Mouse (Mus musculus): Measurements from ENCODE around the gene Pcmt1. TPM values are rescaled to one million over a fixed set of nuclear protein-coding genes. Genes with fewer than 3 reads are reported as not detected.

Gene Pcmt1
- polyA plus RNA-seq, 1 experiment from 2014 or later: 154 TPM

DNA sequence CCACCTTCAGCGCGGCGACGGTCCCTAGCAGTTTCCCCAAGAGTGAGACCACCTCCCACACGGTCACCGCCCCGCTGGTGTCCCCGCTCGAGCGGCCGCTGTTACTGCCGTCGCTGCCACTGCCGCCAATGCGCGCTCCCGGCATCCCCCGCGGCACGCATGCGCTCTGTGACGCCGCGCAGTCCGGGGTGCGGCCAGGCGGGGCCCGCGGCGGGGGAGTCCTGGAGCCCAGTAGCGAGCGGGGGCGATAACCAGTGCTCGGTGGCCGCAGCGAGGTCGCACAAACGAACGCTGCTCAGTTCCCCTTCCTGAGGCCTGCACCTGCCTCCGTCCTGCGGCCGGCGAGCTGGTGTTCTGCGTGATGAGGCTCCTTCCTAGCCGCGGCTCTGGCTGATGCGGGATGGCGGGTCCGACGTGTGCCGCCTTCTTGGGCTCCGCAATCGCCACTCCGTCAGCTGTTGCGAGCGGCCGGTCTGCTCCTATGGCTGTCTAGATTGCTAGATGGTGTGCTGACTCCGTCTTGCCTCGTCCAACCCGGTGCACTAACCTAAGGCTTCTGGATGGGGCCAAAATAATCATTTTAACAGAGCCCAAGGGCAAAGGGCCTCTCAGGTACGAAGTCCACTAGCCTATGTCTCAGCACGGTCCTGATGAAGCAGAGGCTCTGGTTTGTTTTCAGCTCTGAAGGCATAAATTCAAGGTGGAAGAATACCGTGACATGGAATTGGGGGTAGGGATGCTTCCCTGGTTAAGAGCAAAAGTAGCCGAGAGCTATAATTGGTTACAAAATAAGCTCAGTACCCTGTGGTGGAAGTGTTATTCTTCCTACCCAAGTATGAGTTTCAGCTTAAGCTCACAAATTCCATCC lies 17.5 kb downstream of the Pcmt1 start:
- no peaks in the 10 kb centered on the region for H3K36me3 ChIP-seq (ENCODE audit: control insufficient read depth, insufficient read depth, low read length)
- ATAC-seq (ENCODE audit: low FRiP score): peak; percentile 92
- DNase-seq (ENCODE audit: low spot score, missing footprints): peak; percentile 99
- 1% methylated on average over 64 of the region's 64 CpGs for WGBS
- H3K9me3 ChIP-seq (ENCODE audit: control insufficient read depth, low read length): no peaks in the 10 kb centered on the region
- H3K27ac ChIP-seq (ENCODE audit: low read depth, low read length): peak overlapping the region; percentile 76
- H3K27me3 ChIP-seq (ENCODE audit: control insufficient read depth, insufficient read depth, low read length): no peaks in the 10 kb centered on the region
- H3K9ac ChIP-seq (ENCODE audit: low read length): peak overlapping the region; percentile 89
- peak overlapping the region; percentile 80 for H3K4me3 ChIP-seq (ENCODE audit: low read depth, low read length)
- peak overlapping the region; percentile 81 for H3K4me2 ChIP-seq
- H3K4me1 ChIP-seq (ENCODE audit: control insufficient read depth, insufficient read depth, low read length): peaks cover 12% of the 10 kb centered on the region

GRCm38 (mm10) chr10:7662471-7663141 lies 18.3 kb downstream of the Pcmt1 start:
- peak overlapping the region; percentile 89 for H3K9ac ChIP-seq (ENCODE audit: low read length)
- H3K27ac ChIP-seq (ENCODE audit: low read depth, low read length): peak overlapping the region; percentile 76
- ATAC-seq (ENCODE audit: low FRiP score): peak; percentile 83
- peak; percentile 98 for DNase-seq (ENCODE audit: low spot score, missing footprints)
- H3K36me3 ChIP-seq (ENCODE audit: control insufficient read depth, insufficient read depth, low read length): no peaks in the 10 kb centered on the region
- under 1% methylated on average over 43 of the region's 44 CpGs for WGBS
- no peaks in the 10 kb centered on the region for H3K27me3 ChIP-seq (ENCODE audit: control insufficient read depth, insufficient read depth, low read length)
- H3K9me3 ChIP-seq (ENCODE audit: control insufficient read depth, low read length): no peaks in the 10 kb centered on the region
- peak overlapping the region; percentile 80 for H3K4me3 ChIP-seq (ENCODE audit: low read depth, low read length)
- peaks cover 5% of the 10 kb centered on the region for H3K4me1 ChIP-seq (ENCODE audit: control insufficient read depth, insufficient read depth, low read length)
- peak overlapping the region; percentile 81 for H3K4me2 ChIP-seq

GRCm38 (mm10) chr10:7651057-7651456 lies 29.9 kb downstream of the Pcmt1 start:
- DNase-seq (ENCODE audit: low spot score, missing footprints) (no peak), ATAC-seq (ENCODE audit: low FRiP score) (no peak)
- Histone ChIP-seq H3K27me3 (ENCODE audit: control insufficient read depth, insufficient read depth, low read length) (no peaks in the 10 kb centered on the region), H3K9me3 (ENCODE audit: control insufficient read depth, low read length) (no peaks in the 10 kb centered on the region), H3K4me1 (ENCODE audit: control insufficient read depth, insufficient read depth, low read length) (no peaks in the 10 kb centered on the region), H3K4me3 (ENCODE audit: low read depth, low read length) (no peak overlapping the region), H3K4me2 (no peak overlapping the region), H3K27ac (ENCODE audit: low read depth, low read length) (no peak overlapping the region), H3K36me3 (ENCODE audit: control insufficient read depth, insufficient read depth, low read length) (peaks cover 2% of the 10 kb centered on the region; the same call in 1 of the 2 replicates), H3K9ac (ENCODE audit: low read length) (no peak overlapping the region)
- WGBS: 96% methylated on average over 2 of the region's 2 CpGs

DNA sequence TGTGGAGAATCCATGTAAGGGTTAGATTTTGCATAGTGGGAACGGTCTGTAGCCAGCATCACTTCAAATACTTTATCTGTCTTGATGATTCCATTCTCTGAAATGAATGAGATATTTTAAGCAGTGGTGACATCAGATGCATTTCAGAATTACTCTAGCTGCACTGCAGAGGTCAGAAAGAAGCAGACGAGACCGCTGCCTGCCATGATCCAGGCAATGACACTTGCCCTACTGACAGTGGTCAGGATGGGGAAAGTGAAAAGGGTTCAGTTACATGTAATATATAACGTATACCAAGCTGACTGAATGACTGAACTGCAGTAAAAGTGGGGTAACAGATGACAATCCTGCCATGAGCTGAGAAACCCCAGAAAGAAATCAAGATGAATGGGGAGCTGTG lies 31.9 kb downstream of the Pcmt1 start:
- WGBS: 89% methylated on average over 4 of the region's 4 CpGs
- Histone ChIP-seq H3K4me3 (ENCODE audit: low read depth, low read length) (no peak overlapping the region), H3K4me1 (ENCODE audit: control insufficient read depth, insufficient read depth, low read length) (no peaks in the 10 kb centered on the region), H3K9ac (ENCODE audit: low read length) (no peak overlapping the region), H3K27ac (ENCODE audit: low read depth, low read length) (no peak overlapping the region), H3K9me3 (ENCODE audit: control insufficient read depth, low read length) (no peaks in the 10 kb centered on the region), H3K4me2 (no peak overlapping the region), H3K36me3 (ENCODE audit: control insufficient read depth, insufficient read depth, low read length) (peaks cover 7% of the 10 kb centered on the region; the same call in 1 of the 2 replicates), H3K27me3 (ENCODE audit: control insufficient read depth, insufficient read depth, low read length) (no peaks in the 10 kb centered on the region)
- no peak for ATAC-seq (ENCODE audit: low FRiP score)
- no peak for DNase-seq (ENCODE audit: low spot score, missing footprints)

DNA sequence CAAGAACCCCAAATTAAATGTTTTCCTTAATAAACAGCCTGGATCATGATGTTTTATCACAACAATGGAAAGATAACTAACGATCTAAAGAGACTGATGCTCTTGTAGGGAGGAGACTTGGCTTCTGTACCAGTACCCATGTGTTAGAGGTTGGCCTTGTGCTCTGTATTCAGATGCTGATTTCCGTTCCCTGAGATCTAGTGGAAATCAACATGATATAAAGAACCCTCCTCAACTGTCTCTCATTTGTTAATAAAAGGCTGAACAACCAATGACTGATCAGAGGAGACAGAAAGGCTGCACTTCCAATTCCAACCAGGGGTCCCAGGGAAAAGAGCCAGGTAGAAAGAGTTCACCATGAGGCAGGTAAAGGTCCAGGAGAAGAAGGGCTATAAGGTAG lies 35.0 kb downstream of the Pcmt1 start:
- ATAC-seq (ENCODE audit: low FRiP score) (no peak), DNase-seq (ENCODE audit: low spot score, missing footprints) (no peak)
- Histone ChIP-seq H3K27ac (ENCODE audit: low read depth, low read length) (no peak overlapping the region), H3K9me3 (ENCODE audit: control insufficient read depth, low read length) (no peaks in the 10 kb centered on the region), H3K27me3 (ENCODE audit: control insufficient read depth, insufficient read depth, low read length) (no peaks in the 10 kb centered on the region), H3K36me3 (ENCODE audit: control insufficient read depth, insufficient read depth, low read length) (peaks cover 8% of the 10 kb centered on the region; the same call in 1 of the 2 replicates), H3K4me1 (ENCODE audit: control insufficient read depth, insufficient read depth, low read length) (no peaks in the 10 kb centered on the region), H3K9ac (ENCODE audit: low read length) (no peak overlapping the region), H3K4me2 (no peak overlapping the region), H3K4me3 (ENCODE audit: low read depth, low read length) (no peak overlapping the region)
- 96% methylated on average over 2 of the region's 2 CpGs for WGBS

DNA sequence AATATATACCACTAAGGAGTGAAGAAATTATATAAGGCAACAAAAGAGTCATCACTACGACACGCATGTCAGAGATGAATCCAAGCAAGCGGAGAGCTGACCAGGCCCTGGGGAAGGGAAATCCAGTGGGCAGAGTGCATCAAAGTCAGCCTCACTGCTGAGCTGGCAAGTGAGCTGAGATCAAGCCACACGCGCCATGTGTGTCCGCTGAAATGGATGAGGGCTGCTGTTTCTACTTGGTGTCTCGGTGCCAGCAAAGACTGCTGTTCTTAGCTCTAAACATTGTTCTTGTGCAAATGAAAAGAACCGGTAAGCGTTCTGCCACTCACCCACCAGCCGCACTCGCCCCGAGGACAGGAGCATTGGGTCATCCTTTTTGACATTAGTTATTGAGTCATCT lies 40.6 kb downstream of the Pcmt1 start:
- Histone ChIP-seq H3K36me3 (ENCODE audit: control insufficient read depth, insufficient read depth, low read length) (peaks cover 15% of the 10 kb centered on the region), H3K4me1 (ENCODE audit: control insufficient read depth, insufficient read depth, low read length) (no peaks in the 10 kb centered on the region), H3K27ac (ENCODE audit: low read depth, low read length) (no peak overlapping the region), H3K4me3 (ENCODE audit: low read depth, low read length) (no peak overlapping the region), H3K27me3 (ENCODE audit: control insufficient read depth, insufficient read depth, low read length) (no peaks in the 10 kb centered on the region), H3K9me3 (ENCODE audit: control insufficient read depth, low read length) (no peaks in the 10 kb centered on the region), H3K9ac (ENCODE audit: low read length) (no peak overlapping the region), H3K4me2 (no peak overlapping the region)
- ATAC-seq (ENCODE audit: low FRiP score) (no peak), DNase-seq (ENCODE audit: low spot score, missing footprints) (no peak)
- WGBS: 96% methylated on average over 12 of the region's 12 CpGs

DNA sequence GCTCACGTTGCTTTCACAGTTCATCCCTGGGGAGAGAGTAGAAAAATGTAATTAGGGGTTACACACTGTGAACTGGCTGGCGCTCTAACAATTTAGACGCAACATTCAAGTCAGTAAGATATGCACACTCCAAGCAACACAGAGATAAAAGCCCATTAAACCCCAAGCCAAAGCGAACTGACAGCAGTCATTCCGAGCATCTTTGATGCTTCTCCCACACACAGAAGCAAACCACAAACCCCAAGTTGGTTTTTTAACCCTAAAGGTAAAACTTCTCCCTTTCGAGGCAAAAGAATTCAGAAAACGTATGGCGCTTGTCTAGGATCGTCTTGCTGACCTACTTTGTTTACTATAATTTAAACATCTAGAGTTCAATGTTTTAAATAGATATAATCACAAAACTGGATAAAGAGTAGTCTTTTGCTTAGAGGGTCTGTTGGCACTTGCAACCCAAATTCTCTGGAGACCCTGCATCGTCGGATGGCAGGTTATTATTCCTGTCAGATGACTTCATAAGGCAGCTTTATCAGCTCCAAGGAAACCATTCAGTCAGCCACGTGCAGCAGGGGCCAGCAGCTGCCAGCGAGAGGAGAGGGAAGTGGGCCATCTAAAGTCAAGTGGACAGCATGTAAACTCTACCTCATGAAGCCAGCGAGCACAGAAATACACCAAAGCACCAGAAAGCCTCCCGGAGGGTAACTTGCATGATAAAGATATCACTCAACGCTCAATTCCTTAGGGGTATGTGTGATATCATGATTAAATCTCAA lies 49.8 kb downstream of the Pcmt1 start:
- H3K4me2 ChIP-seq: no peak overlapping the region
- peaks cover 2% of the 10 kb centered on the region; the same call in 1 of the 2 replicates for H3K36me3 ChIP-seq (ENCODE audit: control insufficient read depth, insufficient read depth, low read length)
- DNase-seq (ENCODE audit: low spot score, missing footprints) (peak; percentile 57), ATAC-seq (ENCODE audit: low FRiP score) (no peak)
- no peaks in the 10 kb centered on the region for H3K4me1 ChIP-seq (ENCODE audit: control insufficient read depth, insufficient read depth, low read length)
- H3K9ac ChIP-seq (ENCODE audit: low read length): no peak overlapping the region
- 90% methylated on average over 16 of the region's 16 CpGs for WGBS
- H3K4me3 ChIP-seq (ENCODE audit: low read depth, low read length): no peak overlapping the region
- H3K27me3 ChIP-seq (ENCODE audit: control insufficient read depth, insufficient read depth, low read length): no peaks in the 10 kb centered on the region
- H3K27ac ChIP-seq (ENCODE audit: low read depth, low read length): no peak overlapping the region
- H3K9me3 ChIP-seq (ENCODE audit: control insufficient read depth, low read length): no peaks in the 10 kb centered on the region

GRCm38 (mm10) chr10:7630286-7630685 lies 50.6 kb downstream of the Pcmt1 start:
- Histone ChIP-seq H3K4me2 (no peak overlapping the region), H3K4me1 (ENCODE audit: control insufficient read depth, insufficient read depth, low read length) (no peaks in the 10 kb centered on the region), H3K27ac (ENCODE audit: low read depth, low read length) (no peak overlapping the region), H3K36me3 (ENCODE audit: control insufficient read depth, insufficient read depth, low read length) (peaks cover 2% of the 10 kb centered on the region; the same call in 1 of the 2 replicates), H3K4me3 (ENCODE audit: low read depth, low read length) (no peak overlapping the region), H3K9ac (ENCODE audit: low read length) (no peak overlapping the region), H3K9me3 (ENCODE audit: control insufficient read depth, low read length) (no peaks in the 10 kb centered on the region), H3K27me3 (ENCODE audit: control insufficient read depth, insufficient read depth, low read length) (no peaks in the 10 kb centered on the region)
- ATAC-seq (ENCODE audit: low FRiP score) (no peak), DNase-seq (ENCODE audit: low spot score, missing footprints) (peak; percentile 39)
- 93% methylated on average over 5 of the region's 5 CpGs for WGBS
